Mouse (Mus musculus) cerebellum, adult 8-10 months (tissue): Measurements from ENCODE around the gene Khnyn.

Experiments used
- DNase-seq: peaks from one replicate; pipeline ENCODE4 v3.0.0; 2022

The Khnyn gene

DNA sequence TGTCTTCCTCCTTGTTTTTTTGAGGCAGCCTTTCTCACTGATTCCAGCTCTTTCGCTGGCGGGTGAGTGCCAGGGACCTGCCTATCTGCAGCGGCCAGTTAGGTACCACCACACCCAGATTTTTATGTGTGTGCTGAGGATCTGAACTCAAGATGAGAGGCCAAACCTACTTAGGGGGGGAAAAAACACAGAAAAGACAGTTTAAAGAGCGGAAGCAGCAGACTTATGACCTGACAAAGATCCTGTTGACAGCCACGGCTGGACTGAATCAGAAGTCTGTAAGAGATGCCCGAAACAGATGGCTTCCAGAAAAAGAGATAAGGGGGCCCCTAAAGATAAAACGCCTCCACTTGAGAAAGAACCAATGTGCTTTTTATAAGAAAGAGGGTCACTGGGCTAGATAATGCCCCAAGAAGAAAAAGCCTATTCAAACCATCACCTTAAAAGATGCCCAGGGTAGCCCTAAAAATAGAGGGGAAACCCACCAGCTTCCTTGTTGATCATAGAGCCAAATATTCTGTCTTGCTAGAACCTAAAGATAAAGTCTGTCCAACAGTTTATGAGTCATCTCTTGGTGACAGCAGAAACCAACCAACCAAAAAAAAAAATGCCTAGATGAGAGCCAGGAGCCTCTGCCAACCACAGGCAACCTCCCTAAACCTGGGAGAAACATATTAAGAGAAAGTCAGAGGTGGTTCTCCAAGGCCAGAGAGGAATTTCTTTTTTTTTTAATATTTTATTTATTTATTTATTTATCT is 37.9 kb downstream of the Khnyn start:
- no peak for DNase-seq

DNA sequence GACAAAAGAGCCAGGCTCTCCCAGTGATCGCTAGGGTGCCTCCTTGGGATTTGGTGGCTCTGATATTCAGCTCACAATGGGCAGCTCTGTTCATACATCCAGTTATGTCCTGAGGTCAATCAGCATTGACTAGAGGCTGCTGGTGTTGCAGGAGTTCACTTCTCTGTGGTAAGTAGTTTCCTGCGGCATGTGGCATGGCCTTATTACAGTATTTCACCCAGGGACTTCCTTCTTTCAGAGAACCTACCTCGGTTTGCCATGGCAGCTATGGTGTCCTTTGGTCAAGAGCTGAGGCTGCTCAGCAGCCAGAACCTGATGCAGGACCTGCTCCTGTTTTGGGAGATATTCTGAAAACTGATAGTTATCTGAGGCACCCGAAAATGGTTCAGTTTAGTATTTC is 42.1 kb downstream of the Khnyn start:
- no peak for DNase-seq

DNA sequence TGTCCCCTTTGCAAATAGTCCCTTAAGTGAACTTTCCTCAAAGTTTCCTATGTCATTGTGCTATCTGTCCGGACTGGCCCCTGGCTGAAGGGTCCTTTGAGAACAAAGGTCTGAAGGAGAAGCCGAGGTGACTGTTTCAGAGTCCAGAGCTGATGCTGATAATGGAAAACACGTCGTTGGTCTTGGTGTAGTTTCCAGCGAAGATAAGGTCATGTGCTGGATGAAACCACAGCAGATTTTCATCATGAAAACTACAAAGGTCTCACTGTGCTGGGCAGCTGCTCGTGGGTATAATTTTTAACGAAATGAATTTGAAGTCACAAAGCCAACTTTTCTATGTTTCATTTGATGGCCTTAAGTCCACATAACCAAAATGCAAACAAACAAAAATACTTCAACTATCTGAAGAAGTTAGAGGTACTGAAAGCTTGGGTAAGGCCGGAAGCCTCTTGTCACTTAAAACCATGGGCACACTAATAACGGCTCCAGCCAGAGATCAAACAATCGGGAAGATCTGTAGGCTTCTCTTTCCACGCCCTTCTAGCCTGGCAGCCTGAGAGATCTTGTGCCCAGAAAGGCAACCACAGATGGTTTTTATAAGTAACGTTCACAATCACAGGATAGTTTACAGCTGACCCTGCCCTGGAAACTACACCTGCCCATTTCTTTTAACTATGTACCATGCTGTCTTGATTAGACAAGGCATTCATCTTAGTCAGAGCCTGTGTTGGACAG is 44.7 kb downstream of the Khnyn start:
- no peak for DNase-seq

DNA sequence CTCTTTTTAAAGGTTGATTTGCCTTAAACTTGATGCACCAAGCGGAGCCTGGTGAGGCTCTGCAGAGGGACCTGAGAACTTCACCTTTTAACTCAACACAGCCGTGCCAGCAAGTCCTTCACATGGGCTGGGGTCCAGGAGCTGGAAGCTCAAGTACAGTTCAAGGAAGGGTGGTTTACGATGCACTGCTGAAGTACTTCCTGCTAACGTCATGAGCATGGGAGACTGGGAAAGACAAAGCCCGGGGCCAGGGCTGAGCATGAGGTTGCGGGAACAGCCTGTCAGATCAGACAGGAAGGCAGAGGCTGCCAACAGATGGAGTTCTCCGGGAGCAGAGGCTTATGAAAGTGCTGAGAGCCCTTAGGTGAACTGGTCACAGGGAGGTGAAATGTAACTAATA is 48.8 kb downstream of the Khnyn start:
- no peak for DNase-seq

DNA sequence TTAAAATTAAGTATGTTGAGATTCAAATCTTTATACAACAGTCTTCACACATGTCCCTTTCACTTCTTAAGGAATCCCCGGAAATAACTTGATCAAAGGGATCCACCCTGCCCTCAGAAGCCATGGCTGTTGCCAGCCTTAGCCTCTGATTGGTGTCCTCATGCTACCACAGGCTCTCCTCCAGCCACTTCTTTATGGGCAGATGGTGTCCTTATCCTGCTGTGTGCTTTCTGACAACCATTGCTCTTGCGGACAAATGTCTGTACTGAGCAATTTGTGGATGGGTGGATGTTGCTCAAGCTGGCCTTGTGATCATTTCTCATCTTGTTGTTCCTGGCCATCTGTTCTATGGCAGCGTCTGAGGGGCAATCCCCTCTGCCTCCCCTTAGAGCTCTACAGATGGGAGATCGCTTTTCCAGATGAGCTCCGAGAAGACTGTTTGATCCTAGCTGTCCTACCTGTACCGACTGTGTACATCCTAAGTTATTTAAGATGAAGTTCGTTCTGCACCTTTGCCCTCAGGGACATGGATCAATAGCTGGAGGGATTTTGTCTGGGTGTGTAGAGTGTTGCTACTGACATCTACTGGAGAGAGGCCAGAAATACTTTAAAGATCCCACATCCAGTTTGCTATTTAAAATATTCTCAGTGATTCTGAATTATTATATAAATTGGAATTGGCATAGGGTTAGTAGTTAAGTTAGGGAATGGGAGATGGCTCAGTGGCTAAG is 55.5 kb downstream of the Khnyn start:
- no peak for DNase-seq

DNA sequence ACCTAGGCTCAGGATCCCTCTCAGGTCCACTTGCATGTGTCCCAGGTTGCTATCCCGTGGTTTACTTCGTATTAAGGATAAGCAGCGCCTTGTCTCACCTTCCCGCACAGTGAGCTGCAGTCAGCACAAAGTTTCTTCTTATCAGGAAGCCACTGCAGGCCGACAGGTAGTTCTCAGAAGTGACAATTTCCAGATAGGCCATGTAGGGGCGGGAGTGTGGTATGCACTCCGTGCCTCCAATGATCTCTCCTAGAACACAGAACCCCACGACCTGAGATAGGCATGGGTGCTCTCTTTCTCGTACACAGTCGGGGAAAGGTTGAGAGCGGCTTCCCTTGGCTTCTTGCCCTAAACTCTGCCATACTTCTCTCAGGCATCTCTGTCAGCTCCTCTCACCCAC is 58.9 kb downstream of the Khnyn start:
- no peak for DNase-seq

DNA sequence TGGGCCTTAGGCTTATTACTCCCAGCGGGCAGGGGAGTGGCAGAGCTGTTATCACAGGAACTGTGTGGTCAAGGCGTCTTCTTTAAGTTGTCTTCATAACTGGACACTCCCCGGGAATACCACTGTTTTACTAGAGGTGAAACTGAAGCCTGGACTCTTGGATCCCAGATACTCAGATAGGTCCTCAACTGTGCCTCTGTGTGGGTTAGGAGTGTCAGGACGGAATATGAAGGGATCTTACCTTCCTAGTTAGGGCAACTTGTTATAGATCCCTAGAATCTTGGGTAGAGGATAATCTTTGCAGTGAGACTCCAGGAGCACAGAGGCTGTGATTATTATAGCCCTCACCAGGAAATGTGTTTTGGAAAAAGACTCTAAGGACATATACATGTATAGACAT is 59.8 kb downstream of the Khnyn start, which contains the start of gene Cma1:
Gene Cma1 (minus strand): TSS at position 101 of the 400 bp plus-strand sequence.
- no peak for DNase-seq

DNA sequence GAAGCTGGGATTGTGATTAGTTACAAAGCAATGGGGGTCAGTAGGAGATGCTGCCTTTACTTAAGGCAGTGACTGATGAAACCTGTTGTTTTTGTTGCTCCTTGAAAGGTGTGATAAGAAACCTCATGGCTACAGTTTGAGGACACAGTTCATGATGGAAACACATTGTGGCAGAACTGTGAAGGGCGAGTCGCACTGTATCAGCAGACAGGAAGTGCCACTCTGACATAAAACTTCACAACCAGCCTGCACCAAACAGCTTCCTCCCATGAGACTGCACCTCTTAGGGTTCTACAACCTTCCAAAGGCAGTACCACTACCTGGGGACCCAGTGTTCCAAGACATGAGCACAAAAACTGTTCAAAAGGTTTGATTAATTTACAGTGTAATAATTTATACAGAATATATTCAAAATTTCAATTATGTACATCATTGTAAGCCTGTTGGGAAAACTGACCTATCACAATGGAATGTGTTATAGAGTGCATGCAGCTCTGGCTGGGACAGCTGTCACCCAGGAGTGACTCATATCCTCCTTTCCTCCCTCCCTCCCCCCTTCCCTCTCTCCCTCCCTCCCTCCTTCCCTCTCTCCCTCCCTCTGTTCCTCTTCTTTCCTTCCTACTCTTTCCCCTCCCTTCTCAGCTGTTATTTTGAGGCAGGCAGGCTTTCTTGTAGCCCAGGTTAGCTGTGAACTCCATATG is 61.7 kb downstream of the Khnyn start:
- no peak for DNase-seq
